ENCODE assay signal across 22 mouse cellular contexts in genomic region chr9:28783834-28784233, GRCm38 (mm10).
"Had no signal": no experiment of that assay in that cellular context is flagged by ENCODE, and none has a peak within 500 bp of the region (broad histone marks: within the 10 kb centered on the region; RNA-seq: fewer than 3 reads in every experiment).

No protein-coding gene starts in this region.

- H3K27ac ChIP-seq: lung, embryonic 15.5 days; macrophage; midbrain, embryonic 10.5 days; midbrain, embryonic 12.5 days; neural tube, embryonic 13.5 days; neural tube, embryonic 15.5 days had no signal

- H3K9ac ChIP-seq: liver, postnatal 0 days; lung, embryonic 15.5 days; midbrain, embryonic 12.5 days; neural tube, embryonic 13.5 days; neural tube, embryonic 15.5 days had no signal

- H3K4me3 ChIP-seq: lung, embryonic 15.5 days; megakaryocyte, embryonic 14.5 days; midbrain, embryonic 10.5 days; midbrain, embryonic 12.5 days; myocyte; neural tube, embryonic 13.5 days; neural tube, embryonic 15.5 days had no signal

- H3K4me1 ChIP-seq: lung, embryonic 15.5 days; megakaryocyte, embryonic 14.5 days had no signal

- H3K36me3 ChIP-seq: lung, embryonic 15.5 days; midbrain, embryonic 10.5 days; midbrain, embryonic 12.5 days; neural tube, embryonic 13.5 days; neural tube, embryonic 15.5 days had no signal

- DNase-seq: liver, postnatal 0 days; lung, postnatal 14 days; lung, postnatal 36 days; midbrain, embryonic 14.5 days; retina, postnatal 1 day; right cerebral cortex, adult 18-20 months; right cerebral cortex, postnatal 25 days; right cerebral cortex, postnatal 4 days; spleen, adult 18-20 months; thymus, adult 2 months; thymus, postnatal 25 days; thymus, postnatal 4 days had no signal

- H3K27me3 ChIP-seq: lung, embryonic 15.5 days; megakaryocyte, embryonic 14.5 days; midbrain, embryonic 12.5 days; neural tube, embryonic 13.5 days; neural tube, embryonic 15.5 days had no signal

- H3K4me2 ChIP-seq: lung, embryonic 15.5 days; midbrain, embryonic 12.5 days; neural tube, embryonic 13.5 days; neural tube, embryonic 15.5 days had no signal

- H3K9me3 ChIP-seq: lung, embryonic 15.5 days; megakaryocyte, embryonic 14.5 days; midbrain, embryonic 10.5 days; midbrain, embryonic 12.5 days; neural tube, embryonic 13.5 days; neural tube, embryonic 15.5 days had no signal

- ATAC-seq: liver, postnatal 0 days; lung, postnatal 0 days; midbrain, embryonic 16.5 days had no signal
